Mouse (Mus musculus): ENCODE data around the gene Tmem40.
A peak's percentile ranks its signal among the peaks of the same experiment; 100 is the strongest.

Gene Tmem40

GRCm38 (mm10) chr6:115761995-115762756, at the start of gene Tmem40:
Gene Tmem40, minus strand, starts transcription at chr6:115762410.
- DNase-seq (ENCODE audit: extremely low read depth, insufficient read length, low spot score) = no peak

- no peak for DNase-seq (ENCODE audit: extremely low read depth, insufficient read length, low spot score)
Measured at GRCm38 (mm10) chr6:115811606-115812005, 49.4 kb upstream of the Tmem40 start.

- peak; percentile 85 for DNase-seq (ENCODE audit: extremely low read depth, insufficient read length, low spot score)
Measured at GRCm38 (mm10) chr6:115808488-115809231, 46.5 kb upstream of the Tmem40 start, which contains the start of gene Rpl32. Gene Rpl32, minus strand, starts transcription at chr6:115808747.

- DNase-seq (ENCODE audit: extremely low read depth, insufficient read length, low spot score) = no peak
Measured at GRCm38 (mm10) chr6:115808196-115808487, 45.9 kb upstream of the Tmem40 start.

- DNase-seq (ENCODE audit: extremely low read depth, insufficient read length, low spot score) = no peak
Measured at GRCm38 (mm10) chr6:115807464-115808195, 45.4 kb upstream of the Tmem40 start.

GRCm38 (mm10) chr6:115804432-115805192, 42.4 kb upstream of the Tmem40 start:
- DNase-seq (ENCODE audit: extremely low read depth, insufficient read length, low spot score) = no peak

- DNase-seq (ENCODE audit: extremely low read depth, insufficient read length, low spot score) = peak; percentile 82
Measured at GRCm38 (mm10) chr6:115803541-115804382, 41.6 kb upstream of the Tmem40 start.

- DNase-seq (ENCODE audit: extremely low read depth, insufficient read length, low spot score) = no peak
Measured at GRCm38 (mm10) chr6:115801811-115802210, 39.6 kb upstream of the Tmem40 start.

GRCm38 (mm10) chr6:115792691-115793215, 30.5 kb upstream of the Tmem40 start:
- no peak for DNase-seq (ENCODE audit: extremely low read depth, insufficient read length, low spot score)

GRCm38 (mm10) chr6:115791842-115792686, 29.9 kb upstream of the Tmem40 start:
- DNase-seq (ENCODE audit: extremely low read depth, insufficient read length, low spot score) = peak; percentile 40

- no peak for DNase-seq (ENCODE audit: extremely low read depth, insufficient read length, low spot score)
Measured at GRCm38 (mm10) chr6:115791016-115791415, 28.8 kb upstream of the Tmem40 start.

GRCm38 (mm10) chr6:115782781-115783180, 20.6 kb upstream of the Tmem40 start:
- DNase-seq (ENCODE audit: extremely low read depth, insufficient read length, low spot score) = no peak

- DNase-seq (ENCODE audit: extremely low read depth, insufficient read length, low spot score) = no peak
Measured at GRCm38 (mm10) chr6:115776363-115776762, 14.2 kb upstream of the Tmem40 start.

GRCm38 (mm10) chr6:115775838-115776237, 13.6 kb upstream of the Tmem40 start:
- DNase-seq (ENCODE audit: extremely low read depth, insufficient read length, low spot score) = no peak

- DNase-seq (ENCODE audit: extremely low read depth, insufficient read length, low spot score) = no peak
Measured at GRCm38 (mm10) chr6:115774501-115774921, 12.3 kb upstream of the Tmem40 start, which contains the start of gene Cand2. Gene Cand2, plus strand, starts transcription at chr6:115774538.

- no peak for DNase-seq (ENCODE audit: extremely low read depth, insufficient read length, low spot score)
Measured at GRCm38 (mm10) chr6:115773966-115774413, 11.8 kb upstream of the Tmem40 start.

GRCm38 (mm10) chr6:115772604-115773003, 10.4 kb upstream of the Tmem40 start:
- no peak for DNase-seq (ENCODE audit: extremely low read depth, insufficient read length, low spot score)

- DNase-seq (ENCODE audit: extremely low read depth, insufficient read length, low spot score) = no peak
Measured at GRCm38 (mm10) chr6:115772201-115772600, 10.0 kb upstream of the Tmem40 start.
